Mouse (Mus musculus): ENCODE results near the gene Aida.
A peak's percentile ranks its signal among the peaks of the same experiment; 100 is the strongest.
"Not testable (repeated sequence)": the region's sequence is repeated elsewhere in the genome, so short reads cannot be mapped to it uniquely, and the experiment has no call there.

The Aida gene

DNA sequence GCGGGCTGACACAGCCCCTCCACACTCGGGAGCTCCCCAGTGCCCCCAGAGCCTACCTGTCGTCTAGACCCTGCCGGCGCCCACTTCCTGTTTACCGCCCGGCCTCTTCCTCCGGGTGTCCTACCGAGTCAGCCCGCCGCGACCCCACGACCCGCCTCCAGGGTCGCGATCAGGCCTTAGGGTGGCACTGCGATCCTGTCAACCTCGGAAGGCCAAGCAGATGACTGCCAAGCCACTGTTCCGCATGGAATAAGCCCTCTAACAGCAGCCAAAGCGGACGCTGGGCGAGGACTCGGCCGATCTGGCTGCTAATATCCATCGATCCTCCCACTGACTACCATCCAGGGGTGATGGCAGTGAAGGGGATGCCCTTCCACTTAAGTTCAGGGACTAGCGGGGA is at the start of gene Aida:
Gene Aida, plus strand, starts transcription at position 126 of the 400 bp plus-strand sequence.
- peak; percentile 23 to 47 for DNase-seq (ENCODE audit: low spot score in 2 of 2)

DNA sequence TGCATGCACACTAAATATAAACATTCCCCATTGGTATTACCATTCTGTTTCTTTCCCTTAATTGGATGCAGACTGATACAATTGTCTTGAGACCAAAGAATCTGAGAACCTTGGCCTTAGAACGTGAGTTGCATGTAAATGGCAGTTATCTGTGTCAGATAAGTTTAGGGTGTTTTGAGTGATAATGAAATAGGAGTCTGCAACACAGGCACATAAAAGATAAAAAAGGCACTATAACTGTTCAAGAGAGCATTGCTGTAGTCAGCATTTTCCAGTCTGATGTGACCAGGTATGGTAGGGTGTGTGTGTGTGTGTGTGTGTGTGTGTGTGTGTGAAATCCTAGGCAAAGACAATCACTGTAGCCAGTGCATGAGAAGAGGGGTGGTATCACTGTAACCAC is 48.2 kb upstream of the Aida start:
- no peak for DNase-seq (ENCODE audit: low spot score in 2 of 2)

DNA sequence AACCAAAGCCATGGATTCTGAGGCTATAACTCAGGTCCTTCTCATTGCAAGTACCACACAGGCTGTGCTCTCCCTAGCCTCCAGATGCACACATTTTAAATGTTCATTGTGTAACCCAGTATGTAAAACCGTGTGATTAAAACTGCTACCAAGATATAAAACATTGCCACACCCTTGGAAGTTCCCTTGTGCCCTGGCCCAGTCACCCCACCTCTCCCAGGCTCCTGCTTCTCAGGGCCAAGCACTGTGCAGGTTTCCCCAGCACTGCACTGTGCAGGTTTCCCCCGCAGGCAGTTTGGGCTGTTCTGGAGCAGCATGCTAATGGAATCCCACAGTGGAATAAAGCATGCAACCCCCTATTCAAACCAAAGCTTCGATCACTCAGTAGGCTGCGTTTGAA is 45.8 kb upstream of the Aida start:
- no peak for DNase-seq (ENCODE audit: low spot score in 2 of 2)

DNA sequence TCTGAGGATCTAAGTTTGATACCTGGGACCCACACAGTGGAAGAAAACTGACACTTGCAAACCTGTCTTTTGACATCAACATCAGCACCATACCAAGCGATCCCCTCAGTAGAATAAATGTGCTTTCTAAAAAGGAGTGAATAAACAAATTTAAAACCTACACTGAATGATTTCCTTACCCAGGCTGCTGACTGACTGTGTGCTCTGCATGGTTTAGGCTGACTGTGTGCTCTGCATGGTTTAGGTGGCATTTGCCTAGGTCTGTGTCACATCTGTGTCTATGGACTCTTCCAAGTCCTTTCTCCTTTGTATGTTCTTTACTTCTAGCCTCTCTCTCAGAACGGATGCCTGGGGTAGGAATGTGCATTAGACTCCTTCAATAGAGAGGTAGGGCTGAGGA is 44.6 kb upstream of the Aida start:
- no peak for DNase-seq (ENCODE audit: low spot score in 2 of 2)

DNA sequence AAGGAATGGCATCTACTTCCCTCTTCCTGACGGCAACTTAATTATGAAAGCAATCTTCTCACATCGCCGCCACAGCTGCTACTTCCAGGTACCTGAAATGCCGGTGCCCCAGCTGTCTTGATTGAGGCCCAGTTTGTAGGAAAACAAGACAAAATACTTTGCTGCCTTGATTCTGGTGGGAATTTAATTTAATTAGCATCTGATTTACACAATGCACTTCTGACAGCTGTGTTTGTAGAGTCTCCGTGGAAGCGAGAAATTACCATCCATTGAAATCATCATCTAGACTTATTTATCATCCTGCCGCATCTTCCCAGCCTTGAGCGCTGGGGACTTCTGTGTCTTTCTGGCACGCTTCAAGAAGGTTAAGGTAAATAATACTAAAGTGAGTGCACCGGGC is 43.8 kb upstream of the Aida start:
- no peak for DNase-seq (ENCODE audit: low spot score in 2 of 2)

DNA sequence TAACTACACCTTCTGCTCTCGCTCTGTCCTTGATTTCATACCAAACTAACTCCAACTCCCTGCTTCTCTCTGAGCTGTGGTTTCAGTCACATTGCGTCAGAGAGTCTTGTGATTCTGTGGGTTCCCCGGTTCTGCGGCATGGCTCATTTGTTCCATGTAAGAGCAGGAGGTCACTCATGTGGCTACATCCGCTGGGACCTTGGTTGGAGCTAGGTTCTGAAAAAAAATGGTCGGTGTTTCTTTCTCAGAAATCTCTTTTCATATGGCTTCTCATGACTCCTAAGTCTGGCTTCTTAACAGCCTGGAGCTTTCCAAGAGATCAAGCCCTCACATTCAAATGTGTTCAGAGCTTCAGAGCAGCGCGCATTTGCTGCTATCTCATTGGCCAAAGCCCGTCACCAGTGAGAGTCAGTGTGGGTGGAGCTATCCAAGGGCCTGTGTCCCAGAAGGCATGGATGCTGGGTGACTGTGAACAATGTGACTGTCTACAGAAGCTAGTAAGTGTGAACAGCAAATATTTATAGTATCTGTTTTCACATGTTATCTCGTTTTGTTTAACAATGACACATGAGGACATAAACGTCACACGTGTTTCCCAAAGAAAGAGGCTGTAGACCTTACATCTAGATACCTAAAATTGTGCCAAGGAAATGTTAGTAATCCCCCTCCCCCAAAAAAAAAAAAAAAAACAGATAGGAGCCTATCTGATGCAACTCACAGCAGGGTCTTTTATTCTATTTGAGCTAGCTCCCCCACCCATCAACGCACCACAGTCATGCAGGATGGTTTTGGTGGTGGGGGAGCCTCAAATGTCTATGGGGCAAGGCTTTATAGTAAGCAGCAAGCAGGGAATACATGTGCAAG is 32.0 kb upstream of the Aida start:
- DNase-seq (ENCODE audit: low spot score in 2 of 2): no peak

DNA sequence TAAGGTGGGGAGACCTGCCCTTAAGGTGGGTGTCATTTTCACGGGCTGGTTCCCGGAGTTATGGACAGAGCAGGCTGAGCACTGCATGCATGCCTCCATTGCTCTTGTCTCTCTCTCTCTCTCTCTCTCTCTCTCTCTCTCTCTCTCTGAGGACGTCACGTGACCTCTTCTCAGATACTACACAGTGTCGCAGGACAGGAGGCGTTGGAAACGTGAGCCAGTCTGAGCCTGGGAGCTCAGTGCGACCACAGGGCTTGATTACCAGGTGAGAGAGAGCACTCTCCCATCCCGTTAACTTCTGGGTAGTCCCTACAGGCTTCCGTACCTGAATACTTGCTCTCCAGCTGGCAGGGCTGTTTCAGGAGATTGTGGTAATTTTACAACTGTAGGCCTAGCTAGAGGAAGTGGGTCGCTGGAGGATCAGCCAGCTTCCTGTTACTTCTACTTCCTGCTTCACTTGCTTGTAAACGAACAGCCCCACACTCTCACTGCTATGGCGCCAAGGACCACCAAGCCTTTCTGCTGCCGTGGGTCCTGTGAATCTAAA is 30.4 kb upstream of the Aida start:
- no peak for DNase-seq (ENCODE audit: low spot score in 2 of 2)

DNA sequence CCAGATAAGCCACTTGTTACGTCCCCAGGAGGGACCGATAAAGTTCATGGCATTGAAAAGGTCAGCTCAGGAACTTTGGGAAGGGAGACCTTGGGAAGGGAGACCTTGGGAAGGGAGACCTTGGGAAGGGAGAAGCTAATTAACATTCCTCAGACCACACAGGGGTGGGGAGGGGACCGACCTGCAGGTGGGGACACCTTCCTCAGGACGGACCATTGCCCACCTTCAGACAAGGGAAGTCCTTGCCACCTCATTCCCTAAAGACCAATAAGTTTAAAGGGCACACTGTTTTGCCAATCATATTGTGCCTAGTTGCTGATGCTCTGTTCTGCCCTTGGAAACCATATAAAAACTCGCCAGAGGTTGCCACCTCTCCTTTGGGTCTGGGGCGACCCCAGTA is 28.7 kb upstream of the Aida start:
- DNase-seq (ENCODE audit: low spot score in 2 of 2): no peak

DNA sequence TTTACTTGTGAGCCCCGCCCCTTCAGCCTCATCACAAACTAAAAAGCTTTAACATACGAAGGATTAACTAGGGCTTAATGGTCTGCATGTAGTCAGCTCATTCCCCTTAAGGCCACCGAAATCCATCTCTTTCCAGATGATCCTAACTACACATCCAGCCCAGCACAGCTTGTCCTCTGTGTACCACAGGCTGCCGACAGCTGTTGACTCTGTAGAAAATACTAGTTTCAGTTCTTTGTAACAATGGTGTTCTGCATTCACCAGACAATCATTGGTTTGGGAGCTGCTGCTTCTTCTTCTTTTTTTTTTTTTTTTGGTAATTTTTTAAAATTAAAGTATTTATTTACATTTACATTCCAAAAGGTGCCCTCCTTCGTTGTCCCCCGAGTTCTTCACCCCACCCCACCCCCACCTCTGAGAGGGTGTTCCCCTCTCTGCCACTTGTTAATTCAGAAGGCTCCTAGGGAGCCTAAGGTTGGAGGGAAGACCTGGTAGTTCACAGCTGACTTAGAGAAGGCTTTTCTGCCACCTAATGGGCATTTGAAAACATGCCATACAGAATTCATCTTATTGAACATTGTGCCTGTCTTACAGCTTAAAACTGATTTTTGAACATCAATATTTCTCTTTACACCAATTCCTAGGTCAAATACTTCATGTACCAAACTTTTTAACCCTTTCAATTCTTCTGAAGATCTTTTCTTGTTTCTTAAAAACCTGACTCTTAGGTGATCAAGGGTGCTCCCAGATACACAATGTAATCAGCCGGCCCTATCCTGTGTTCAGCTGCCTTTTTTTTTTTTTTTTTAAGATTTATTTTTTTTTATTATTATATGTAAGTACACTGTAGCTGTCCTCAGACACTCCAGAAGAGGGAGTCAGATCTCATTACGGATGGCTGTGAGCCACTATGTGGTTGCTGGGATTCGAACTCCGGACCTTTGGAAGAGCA is 23.2 kb upstream of the Aida start:
- no peak for DNase-seq (ENCODE audit: low spot score in 2 of 2)

DNA sequence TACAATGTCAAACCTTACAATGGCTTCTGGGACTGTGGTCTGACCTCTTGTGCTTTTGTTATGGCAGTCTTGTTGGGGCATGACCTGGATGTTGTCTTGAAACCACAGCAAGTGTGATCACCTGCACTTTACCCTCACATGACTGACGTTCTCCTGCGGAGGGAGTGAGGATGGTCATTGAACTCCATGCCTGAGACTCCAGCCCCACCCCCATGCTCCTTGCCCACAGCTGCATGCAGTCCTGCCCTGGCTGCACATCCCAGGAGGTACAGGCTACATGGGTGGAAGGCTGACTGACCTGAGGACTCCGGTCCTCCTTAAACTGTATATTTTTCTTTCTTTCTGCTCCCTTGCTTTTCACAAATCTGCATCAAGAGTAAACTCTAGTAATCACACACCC is 22.0 kb upstream of the Aida start:
- no peak for DNase-seq (ENCODE audit: low spot score in 2 of 2)

DNA sequence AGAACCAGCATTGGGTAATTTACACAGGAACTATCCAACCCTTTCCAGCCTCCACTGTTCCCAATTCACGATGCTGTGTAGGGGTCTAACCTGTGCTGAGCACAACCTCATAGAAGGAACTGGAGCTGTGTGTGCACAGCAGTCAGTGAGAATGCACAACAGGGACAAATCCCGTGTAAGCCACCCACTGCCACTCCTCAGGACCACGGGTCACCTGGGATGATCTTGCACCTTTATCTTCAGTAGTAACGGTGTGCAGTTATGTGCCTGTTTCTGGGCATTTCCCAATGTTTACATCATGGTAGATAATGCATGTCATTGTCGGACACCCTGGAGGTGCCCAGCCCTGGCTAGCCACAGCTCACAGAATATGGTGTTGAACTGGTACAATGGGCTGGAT is 20.6 kb upstream of the Aida start:
- no peak for DNase-seq (ENCODE audit: low spot score in 2 of 2)

DNA sequence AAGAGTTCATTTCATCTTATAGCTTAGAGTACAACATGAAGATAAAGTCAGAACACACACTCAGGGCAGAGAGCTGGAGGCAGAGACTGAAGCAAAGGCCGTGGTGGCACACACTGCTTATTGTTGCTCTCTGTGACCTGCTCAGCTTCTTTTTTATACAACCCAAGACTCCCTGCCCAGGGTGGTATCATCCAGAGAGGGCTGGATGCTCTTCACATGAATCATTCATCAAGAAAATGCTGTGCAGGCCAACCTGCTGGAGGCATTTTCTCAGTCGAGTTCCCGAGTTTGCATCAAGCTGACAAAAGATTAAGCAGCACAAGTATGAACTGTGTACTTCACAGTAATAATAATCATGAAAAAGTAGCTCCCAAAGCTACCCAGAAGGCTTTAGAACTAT is 8.0 kb upstream of the Aida start:
- no peak for DNase-seq (ENCODE audit: low spot score in 2 of 2)

DNA sequence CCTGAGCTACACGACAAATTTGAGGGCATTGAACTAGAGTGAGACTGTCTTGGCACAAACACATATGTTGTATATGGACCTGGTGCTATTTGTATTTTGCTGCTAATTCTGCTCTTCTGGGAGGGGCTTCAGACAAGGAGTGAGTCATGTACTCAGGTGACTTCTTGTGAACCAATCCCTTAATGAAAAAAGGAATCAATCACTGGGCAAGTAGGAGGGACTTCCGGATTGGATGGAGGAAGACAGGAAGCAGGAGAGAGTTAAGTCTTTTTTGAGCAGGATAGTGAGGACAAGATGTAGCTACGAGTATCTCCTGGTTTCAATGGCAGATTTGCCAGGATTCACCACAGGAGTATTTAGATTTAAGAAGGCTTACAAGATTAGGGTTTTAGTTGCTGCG is 6.8 kb upstream of the Aida start:
- DNase-seq (ENCODE audit: low spot score in 2 of 2): no peak

DNA sequence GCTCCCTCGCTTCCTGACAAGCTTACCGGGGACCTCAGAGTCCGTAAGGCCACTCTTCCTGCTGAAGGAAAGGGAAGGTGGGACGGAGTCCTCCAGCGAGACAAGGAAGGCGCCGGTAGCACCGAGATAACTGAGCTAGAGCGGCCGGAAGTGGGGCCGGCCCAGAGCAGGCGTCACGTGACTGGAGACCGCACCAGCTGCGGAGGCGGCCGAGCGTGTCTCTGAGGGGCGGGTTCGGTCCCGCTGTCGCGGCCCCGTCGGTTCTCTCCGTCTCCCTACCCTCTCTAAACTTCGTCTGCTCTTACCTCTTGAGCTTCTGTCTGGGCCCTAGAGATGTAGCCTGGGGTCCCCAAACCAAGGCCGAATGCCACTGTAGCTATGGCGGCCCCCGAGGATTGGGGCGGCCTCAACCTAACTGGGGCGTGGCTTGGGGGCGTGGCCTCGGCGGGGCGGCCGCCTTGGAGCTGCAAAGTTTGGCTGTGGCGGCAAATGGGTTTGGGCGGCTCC is 540 bp downstream of the Aida start, which contains the start of gene Brox:
Gene Brox, minus strand, starts transcription at position 393 of the 507 bp plus-strand sequence.
- DNase-seq (ENCODE audit: low spot score in 2 of 2): peak; percentile 96

DNA sequence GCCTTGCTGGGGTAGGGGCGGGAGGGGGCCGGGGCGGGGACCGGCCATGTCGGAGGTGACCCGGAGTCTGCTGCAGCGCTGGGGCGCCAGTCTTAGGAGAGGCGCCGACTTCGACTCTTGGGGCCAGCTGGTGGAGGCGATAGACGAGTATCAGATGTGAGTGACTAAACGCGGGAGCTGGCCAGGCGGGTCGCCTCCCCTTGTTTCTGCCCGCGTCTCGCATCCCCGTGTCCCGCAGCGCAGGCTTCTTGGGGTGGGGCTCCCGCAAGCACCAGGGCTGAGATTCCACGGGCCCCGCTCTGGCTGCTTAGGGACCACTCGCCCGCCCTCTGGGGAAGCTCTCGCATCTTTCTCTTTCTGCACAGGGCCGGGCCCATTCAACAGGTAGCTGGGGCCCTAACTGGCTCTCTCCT is 1.1 kb downstream of the Aida start:
- DNase-seq (ENCODE audit: low spot score in 2 of 2): peak; percentile 34 to 49

DNA sequence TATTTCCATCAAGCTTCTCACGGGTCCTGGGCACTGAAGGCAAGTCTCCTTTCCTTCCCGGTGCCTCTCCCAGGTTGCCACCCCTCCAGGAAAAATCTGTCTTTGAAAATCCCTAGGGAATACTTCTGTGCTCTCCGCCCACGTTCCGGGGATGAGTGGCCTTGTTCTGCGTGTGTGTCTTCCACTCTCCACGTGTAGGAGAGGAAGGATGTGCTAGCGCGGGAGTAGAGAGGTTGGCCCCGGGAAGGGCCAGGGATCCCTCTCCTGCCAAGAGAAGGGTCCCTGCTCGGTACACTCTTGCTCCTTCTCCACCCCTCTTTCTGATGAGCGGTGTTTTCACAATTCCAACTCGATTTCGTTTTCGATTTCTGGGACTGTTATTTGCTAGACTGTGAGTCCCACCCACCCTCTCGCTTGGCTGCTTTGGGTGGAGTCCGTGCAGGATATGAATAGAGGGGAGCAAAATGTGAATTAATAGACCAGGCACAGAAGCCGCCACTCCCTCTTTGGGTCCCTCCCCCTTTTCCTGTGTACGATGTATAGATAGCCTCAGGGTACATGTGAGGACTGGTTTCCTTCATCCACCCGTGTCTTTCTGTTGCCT is 1.6 kb downstream of the Aida start:
- peak; percentile 15 to 35 for DNase-seq (ENCODE audit: low spot score in 2 of 2)

DNA sequence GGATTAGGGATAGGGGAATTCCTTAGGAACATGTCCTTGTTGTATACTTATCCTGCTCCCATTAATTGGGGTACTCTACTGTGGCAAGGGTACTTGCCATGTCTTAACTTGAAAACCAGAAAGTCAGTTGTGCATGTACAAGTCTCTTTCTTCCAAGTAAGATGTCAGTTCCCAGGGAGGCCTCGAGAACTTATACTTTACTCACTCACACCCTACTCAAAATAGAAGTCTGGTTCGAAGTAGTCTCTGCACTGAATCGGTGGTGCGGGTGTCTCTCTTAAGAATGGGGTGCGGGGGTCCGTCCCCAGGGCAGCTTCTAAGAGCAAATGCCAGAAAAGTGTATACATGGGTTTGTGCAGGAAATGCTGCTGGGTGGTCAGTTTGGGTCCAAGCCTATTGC is 2.8 kb downstream of the Aida start:
- DNase-seq (ENCODE audit: low spot score in 2 of 2): peak; percentile 95 to 97

DNA sequence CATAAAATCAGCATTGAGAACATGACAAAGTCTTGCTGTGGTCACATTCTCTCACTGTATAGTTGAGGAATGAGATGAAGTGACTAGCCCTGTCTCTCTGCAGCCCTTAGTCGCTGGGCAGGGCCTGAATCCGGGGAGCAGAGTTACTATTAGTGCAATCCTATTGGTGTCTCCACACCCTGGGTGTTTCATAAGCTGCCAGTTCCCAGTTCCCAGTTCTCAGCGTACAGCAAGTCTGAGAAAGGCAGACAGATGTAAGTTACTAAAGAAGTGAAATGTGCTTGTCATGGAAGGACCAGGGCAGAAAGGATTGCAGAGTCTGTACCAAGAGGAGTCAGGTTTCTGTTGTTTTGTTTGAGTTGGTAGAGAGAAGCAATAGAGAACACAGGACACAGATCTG is 11.2 kb downstream of the Aida start:
- no peak for DNase-seq (ENCODE audit: low spot score in 2 of 2)

DNA sequence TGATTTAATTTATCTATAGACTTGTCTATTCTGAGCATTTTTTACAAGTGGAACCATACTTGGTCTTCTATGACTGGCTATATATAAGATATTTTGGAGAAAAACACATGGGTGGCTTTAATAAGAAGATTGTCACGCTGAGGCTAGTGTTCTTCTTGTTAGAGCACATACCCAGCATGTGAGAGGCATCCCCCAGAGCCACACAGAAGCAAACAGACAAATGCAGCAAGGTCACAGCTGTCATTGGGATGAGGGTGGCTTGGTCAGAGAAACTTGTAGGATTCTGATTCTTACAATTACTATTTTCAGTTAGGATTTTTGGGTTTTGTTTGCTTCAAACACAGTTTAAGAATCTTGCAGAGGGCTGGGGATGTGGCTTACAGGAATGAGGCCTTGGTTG is 12.1 kb downstream of the Aida start:
- no peak for DNase-seq (ENCODE audit: low spot score in 2 of 2)

DNA sequence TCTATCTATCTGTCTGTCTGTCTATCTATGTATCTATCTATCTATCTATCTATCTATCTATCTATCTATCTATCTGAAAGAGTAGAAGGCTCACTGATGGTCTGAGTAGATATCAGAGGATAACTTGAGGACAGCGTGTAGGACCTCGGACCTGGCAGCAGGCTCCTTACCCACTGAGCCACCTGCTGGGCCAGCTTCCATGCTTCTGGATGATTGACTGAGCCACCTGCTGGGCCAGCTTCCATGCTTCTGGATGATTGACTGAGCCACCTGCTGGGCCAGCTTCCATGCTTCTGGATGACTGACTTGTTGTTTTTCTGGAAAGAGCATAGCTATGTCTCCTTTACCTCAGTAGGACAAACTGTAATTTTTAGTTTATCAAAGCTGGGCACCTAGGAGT is 13.2 kb downstream of the Aida start:
- not testable (repeated sequence) for DNase-seq (ENCODE audit: low spot score in 2 of 2)

DNA sequence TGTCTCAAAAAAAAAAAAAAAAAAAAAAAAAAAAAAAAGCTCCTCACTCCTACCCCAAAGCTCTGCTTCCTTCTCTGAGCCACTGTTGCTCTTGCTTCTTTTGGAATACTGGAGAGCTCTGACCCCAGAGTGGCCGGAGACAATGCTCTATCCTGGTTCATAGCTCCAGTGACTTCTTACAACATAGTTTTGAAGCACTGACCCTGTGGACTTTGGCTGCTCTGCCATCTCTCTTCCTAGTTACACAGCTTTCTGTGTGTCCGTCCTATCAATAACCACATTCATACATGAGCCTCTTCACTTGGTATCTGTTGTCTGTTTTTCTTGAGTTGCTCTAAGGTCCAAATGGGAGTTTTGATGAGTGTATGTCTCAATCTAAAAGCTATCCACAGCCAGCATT is 15.7 kb downstream of the Aida start:
- DNase-seq (ENCODE audit: low spot score in 2 of 2): no peak

DNA sequence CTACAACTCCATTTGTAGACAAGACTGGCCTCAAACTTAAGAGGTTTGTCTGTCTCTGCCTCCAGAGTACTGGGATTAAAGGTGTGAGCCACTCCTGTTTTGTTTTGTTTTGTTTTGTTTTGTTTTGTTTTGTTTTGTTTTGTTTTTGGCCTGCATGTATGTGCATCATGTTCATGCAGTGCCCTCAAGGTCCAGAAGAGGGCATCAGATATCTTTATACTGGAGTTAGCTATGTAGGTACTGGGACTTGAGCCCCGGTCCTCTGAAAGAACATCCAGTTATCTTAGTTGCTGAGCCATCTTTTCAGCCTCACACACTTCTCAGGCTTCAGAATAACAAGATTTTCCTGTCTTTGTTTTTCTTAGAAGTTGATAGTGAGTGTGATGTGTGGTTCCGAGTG is 19.4 kb downstream of the Aida start:
- DNase-seq (ENCODE audit: low spot score in 2 of 2): no peak

Data from spleen, postnatal 14 days (tissue).